Mouse (Mus musculus) stomach, embryonic 16.5 days (tissue): Measurements from ENCODE around the gene Dner. TPM values are rescaled to one million over a fixed set of nuclear protein-coding genes. Genes with fewer than 3 reads are reported as not detected.

ENCODE experiments used
- ATAC-seq: fragments of 200-750 bp; cut with Nextera tagmentation; 2 replicates; pipeline ENCODE4 v1.8.0; 2017; ENCODE audit warnings: moderate number of reproducible peaks, moderate TSS enrichment; ENCODE audit not compliant: insufficient read depth, low FRiP score
- H3K27ac ChIP-seq: fragments of 300-500 bp; sonication (generic); 2 replicates; pipeline ENCODE4 v1.5.1; 2014; ENCODE audit warnings: low read length
- H3K27me3 ChIP-seq: fragments of 300-500 bp; sonication (generic); 2 replicates; pipeline ENCODE4 v1.6.1; 2014; ENCODE audit warnings: low read length, control low read depth, mixed read lengths; ENCODE audit not compliant: control insufficient read depth, insufficient read depth
- H3K36me3 ChIP-seq: fragments of 300-500 bp; sonication (generic); 2 replicates; pipeline ENCODE4 v1.6.1; 2014; ENCODE audit warnings: low read length; ENCODE audit not compliant: control insufficient read depth, insufficient read depth
- H3K4me1 ChIP-seq: fragments of 300-500 bp; sonication (generic); 2 replicates; pipeline ENCODE4 v1.6.1; 2014; ENCODE audit warnings: low read length, control low read depth, mixed read lengths; ENCODE audit not compliant: control insufficient read depth, insufficient read depth
- H3K4me2 ChIP-seq: fragments of 300-500 bp; sonication (generic); 2 replicates; pipeline ENCODE4 v1.6.1; 2014; ENCODE audit warnings: low read depth, low read length, mixed read lengths
- H3K4me3 ChIP-seq: fragments of 300-500 bp; sonication (generic); replicated peaks from 2 replicates; pipeline ENCODE4 v1.5.1; 2014; ENCODE audit warnings: mild to moderate bottlenecking, low read length
- H3K9ac ChIP-seq: fragments of 300-500 bp; sonication (generic); 2 replicates; pipeline ENCODE4 v1.6.1; 2014; ENCODE audit warnings: low read length
- H3K9me3 ChIP-seq: fragments of 300-500 bp; sonication (generic); replicated peaks from 2 replicates; pipeline ENCODE4 v1.6.1; 2016; ENCODE audit warnings: low read length, control low read depth; ENCODE audit not compliant: control insufficient read depth
- WGBS: fragments of 180-500 bp; shearing (Covaris S2); extraction: QIAGEN DNeasy Blood & Tissue Kit; methylation state at CpG from one replicate; pipeline ENCODE4 v1.1.7; 2014; 5-methylcytosine and 5-hydroxymethylcytosine counted together
- polyA plus RNA-seq: library from polyadenylated mRNA; unstranded; fragments of >200 nt; fragmentation: Nextera tagmentation; extraction: Ambion mirVana; gene quantifications from 2 replicates; pipeline ENCODE4 v1.2.1, GENCODE M21; 2015

Gene Dner
- polyA plus RNA-seq, 1 experiment from 2014 or later, result 3.2 TPM

GRCm38 (mm10) chr1:84664377-84665118 is 31.5 kb downstream of the Dner start:
- no peak for ATAC-seq
- Histone ChIP-seq H3K9ac (no peak overlapping the region), H3K4me2 (no peak overlapping the region), H3K36me3 (no peaks in the 10 kb centered on the region), H3K27ac (no peak overlapping the region), H3K4me3 (no peak overlapping the region), H3K4me1 (no peaks in the 10 kb centered on the region), H3K9me3 (no peaks in the 10 kb centered on the region), H3K27me3 (no peaks in the 10 kb centered on the region)
- 53% methylated on average over 4 of the region's 4 CpGs for WGBS

DNA sequence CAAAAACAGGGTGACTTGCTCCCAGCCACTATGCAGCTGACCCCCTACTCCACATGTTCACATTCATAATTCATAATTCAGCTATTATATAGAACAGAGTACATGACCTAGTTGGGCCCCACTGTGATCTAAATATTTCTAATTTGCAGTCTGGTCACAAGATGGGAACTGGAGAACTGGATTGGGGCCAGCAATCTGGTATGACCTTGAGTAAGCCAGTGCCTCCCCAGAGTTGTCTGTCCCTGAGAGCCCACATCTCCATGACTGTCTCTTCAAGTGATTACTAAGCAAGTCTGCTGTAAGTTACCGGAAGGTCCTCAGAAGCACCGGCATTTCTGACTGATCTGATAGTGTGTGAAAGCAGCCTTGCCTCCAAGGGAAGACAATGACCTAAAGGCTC is 49.2 kb downstream of the Dner start:
- WGBS, result 84% methylated on average over 2 of the region's 2 CpGs
- no peak for ATAC-seq
- H3K4me2 ChIP-seq, result no peak overlapping the region
- H3K36me3 ChIP-seq, result no peaks in the 10 kb centered on the region
- H3K4me3 ChIP-seq, result no peak overlapping the region
- no peak overlapping the region for H3K27ac ChIP-seq
- H3K9ac ChIP-seq, result no peak overlapping the region
- no peaks in the 10 kb centered on the region for H3K9me3 ChIP-seq
- no peaks in the 10 kb centered on the region for H3K27me3 ChIP-seq
- H3K4me1 ChIP-seq, result no peaks in the 10 kb centered on the region

DNA sequence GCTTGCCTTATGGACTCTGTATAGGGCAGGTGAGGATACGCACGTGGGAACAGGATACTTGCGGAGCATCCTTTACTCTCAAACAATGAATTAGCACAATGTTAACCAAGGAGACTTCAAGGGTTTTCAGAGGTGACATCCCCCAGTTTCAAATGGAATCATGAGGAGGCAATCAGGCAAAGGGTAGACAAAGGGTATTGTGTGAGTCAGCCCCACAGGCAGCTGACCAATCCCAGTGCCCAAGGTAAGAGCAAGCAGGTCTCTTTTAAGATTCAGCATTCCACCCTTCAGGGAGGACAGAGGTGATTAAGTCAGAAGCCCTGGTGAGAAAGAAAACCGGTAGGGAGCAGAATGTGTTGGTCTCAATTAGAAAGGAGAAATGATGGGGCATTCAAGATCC is 55.6 kb downstream of the Dner start:
- no peak overlapping the region for H3K4me3 ChIP-seq
- no peaks in the 10 kb centered on the region for H3K4me1 ChIP-seq
- no peaks in the 10 kb centered on the region for H3K27me3 ChIP-seq
- WGBS, result 63% methylated on average over 4 of the region's 4 CpGs
- no peak for ATAC-seq
- H3K36me3 ChIP-seq, result no peaks in the 10 kb centered on the region
- no peak overlapping the region for H3K27ac ChIP-seq
- no peak overlapping the region for H3K4me2 ChIP-seq
- H3K9ac ChIP-seq, result no peak overlapping the region
- H3K9me3 ChIP-seq, result no peaks in the 10 kb centered on the region

- Histone ChIP-seq H3K9ac (no peak overlapping the region), H3K4me2 (no peak overlapping the region), H3K27me3 (no peaks in the 10 kb centered on the region), H3K27ac (no peak overlapping the region), H3K4me1 (no peaks in the 10 kb centered on the region), H3K9me3 (no peaks in the 10 kb centered on the region), H3K36me3 (no peaks in the 10 kb centered on the region), H3K4me3 (no peak overlapping the region)
- ATAC-seq, result no peak
- 38% methylated on average over 6 of the region's 6 CpGs for WGBS
Observed at GRCm38 (mm10) chr1:84636890-84637289, 59.1 kb downstream of the Dner start.

GRCm38 (mm10) chr1:84628244-84628643 is 67.8 kb downstream of the Dner start:
- no peak overlapping the region for H3K4me3 ChIP-seq
- no peak for ATAC-seq
- no peak overlapping the region for H3K27ac ChIP-seq
- H3K36me3 ChIP-seq, result no peaks in the 10 kb centered on the region
- no peak overlapping the region for H3K4me2 ChIP-seq
- H3K4me1 ChIP-seq, result no peaks in the 10 kb centered on the region
- no peak overlapping the region for H3K9ac ChIP-seq
- WGBS, result 63% methylated on average over 6 of the region's 6 CpGs
- no peaks in the 10 kb centered on the region for H3K27me3 ChIP-seq
- no peaks in the 10 kb centered on the region for H3K9me3 ChIP-seq

- H3K27me3 ChIP-seq, result no peaks in the 10 kb centered on the region
- no peak overlapping the region for H3K4me2 ChIP-seq
- no peaks in the 10 kb centered on the region for H3K4me1 ChIP-seq
- ATAC-seq, result no peak
- no peaks in the 10 kb centered on the region for H3K9me3 ChIP-seq
- H3K9ac ChIP-seq, result no peak overlapping the region
- no peak overlapping the region for H3K4me3 ChIP-seq
- H3K36me3 ChIP-seq, result no peaks in the 10 kb centered on the region
- WGBS, result 24% methylated on average over 12 of the region's 12 CpGs
- H3K27ac ChIP-seq, result no peak overlapping the region
Observed at GRCm38 (mm10) chr1:84622978-84623554, 73.0 kb downstream of the Dner start.

DNA sequence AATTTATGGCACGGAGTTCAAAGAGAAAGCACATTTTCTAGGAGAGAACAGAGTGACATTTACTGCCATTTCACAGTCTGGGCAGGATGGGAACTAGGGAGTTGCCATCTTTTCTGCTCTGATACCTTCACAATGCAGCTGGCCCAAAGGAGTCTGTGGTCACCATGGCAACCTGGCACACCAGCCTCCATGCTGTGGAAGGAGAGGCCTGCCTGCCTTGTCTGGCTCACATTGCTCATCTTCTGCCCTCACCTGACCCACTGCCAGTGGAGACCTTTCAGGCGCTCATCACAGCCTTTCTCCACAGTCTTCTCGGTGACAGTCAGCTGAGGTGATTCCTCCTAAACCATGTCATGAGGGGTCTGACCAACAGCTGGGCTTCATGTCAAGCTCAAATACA is 74.7 kb downstream of the Dner start:
- Histone ChIP-seq H3K4me1 (no peaks in the 10 kb centered on the region), H3K36me3 (no peaks in the 10 kb centered on the region), H3K9ac (no peak overlapping the region), H3K4me3 (no peak overlapping the region), H3K9me3 (no peaks in the 10 kb centered on the region), H3K4me2 (no peak overlapping the region), H3K27ac (no peak overlapping the region), H3K27me3 (no peaks in the 10 kb centered on the region)
- no peak for ATAC-seq
- 79% methylated on average over 3 of the region's 3 CpGs for WGBS

GRCm38 (mm10) chr1:84619131-84619760 is 76.8 kb downstream of the Dner start:
- Histone ChIP-seq H3K36me3 (no peaks in the 10 kb centered on the region), H3K4me2 (peak overlapping the region; percentile 20; the same call in 1 of the 2 replicates), H3K27me3 (no peaks in the 10 kb centered on the region), H3K4me3 (no peak overlapping the region), H3K9me3 (no peaks in the 10 kb centered on the region), H3K9ac (no peak overlapping the region), H3K27ac (no peak overlapping the region), H3K4me1 (no peaks in the 10 kb centered on the region)
- ATAC-seq, result no peak
- WGBS, result 52% methylated on average over 16 of the region's 16 CpGs

DNA sequence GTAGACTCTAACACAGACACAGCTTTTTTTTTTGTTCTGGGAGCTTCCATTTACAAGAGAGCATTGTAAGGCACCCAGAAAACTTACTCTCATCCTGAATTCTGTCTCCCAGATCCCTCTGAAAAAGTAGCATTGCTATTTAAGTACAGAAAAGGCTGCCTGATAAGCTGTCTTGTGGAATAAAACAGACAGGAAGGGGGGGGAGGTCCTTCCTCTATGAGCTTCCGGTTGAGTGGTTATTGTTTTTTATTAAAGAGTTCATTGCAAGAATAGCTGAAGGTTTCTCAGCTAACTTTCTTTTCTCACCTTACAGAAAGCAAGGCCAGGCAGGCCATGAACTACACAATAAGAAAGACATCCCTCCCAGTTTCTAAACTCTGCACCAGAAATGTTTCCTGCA is 77.9 kb downstream of the Dner start:
- Histone ChIP-seq H3K4me1 (no peaks in the 10 kb centered on the region), H3K4me3 (no peak overlapping the region), H3K9ac (no peak overlapping the region), H3K4me2 (no peak overlapping the region), H3K36me3 (no peaks in the 10 kb centered on the region), H3K27ac (no peak overlapping the region), H3K27me3 (no peaks in the 10 kb centered on the region), H3K9me3 (no peaks in the 10 kb centered on the region)
- WGBS, result 68% methylated on average over 1 of the region's 1 CpGs
- no peak for ATAC-seq
